Mouse (Mus musculus) bone marrow macrophage, adult 2 months (primary cell): ENCODE data around the gene Ankdd1a.

Source experiments
- CTCF ChIP-seq: IDR thresholded peaks from 2 replicates; pipeline ENCODE4 v1.5.1; 2012; ENCODE audit warnings: low read depth, mild to moderate bottlenecking, low read length, moderate library complexity
- POLR2A ChIP-seq: IDR thresholded peaks from 2 replicates; pipeline ENCODE4 v1.6.1; 2012; ENCODE audit warnings: mild to moderate bottlenecking, low read depth, low read length, borderline replicate concordance

DNA sequence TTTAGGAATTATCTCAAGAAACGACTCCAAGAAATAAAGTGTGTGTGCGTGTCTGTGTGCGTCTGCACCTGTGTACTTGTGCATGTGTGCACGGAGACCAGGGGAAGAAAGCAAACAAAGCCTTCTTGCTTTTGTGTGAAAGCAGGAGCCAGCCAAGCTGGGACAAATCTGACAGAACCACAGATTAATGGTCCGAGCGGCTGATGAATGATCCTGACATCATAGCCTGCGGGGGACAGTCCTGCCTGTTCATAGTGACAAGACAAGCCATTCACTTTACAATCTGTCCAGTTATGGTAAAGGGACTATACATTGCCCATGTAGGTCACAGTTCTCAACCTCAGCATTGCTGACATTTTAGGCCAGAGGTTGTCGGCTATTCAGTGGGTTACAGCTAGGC lies 28.3 kb upstream of the Ankdd1a start:
- TF ChIP-seq POLR2A (no peak), CTCF (no peak)
